In the genomic region with DNA sequence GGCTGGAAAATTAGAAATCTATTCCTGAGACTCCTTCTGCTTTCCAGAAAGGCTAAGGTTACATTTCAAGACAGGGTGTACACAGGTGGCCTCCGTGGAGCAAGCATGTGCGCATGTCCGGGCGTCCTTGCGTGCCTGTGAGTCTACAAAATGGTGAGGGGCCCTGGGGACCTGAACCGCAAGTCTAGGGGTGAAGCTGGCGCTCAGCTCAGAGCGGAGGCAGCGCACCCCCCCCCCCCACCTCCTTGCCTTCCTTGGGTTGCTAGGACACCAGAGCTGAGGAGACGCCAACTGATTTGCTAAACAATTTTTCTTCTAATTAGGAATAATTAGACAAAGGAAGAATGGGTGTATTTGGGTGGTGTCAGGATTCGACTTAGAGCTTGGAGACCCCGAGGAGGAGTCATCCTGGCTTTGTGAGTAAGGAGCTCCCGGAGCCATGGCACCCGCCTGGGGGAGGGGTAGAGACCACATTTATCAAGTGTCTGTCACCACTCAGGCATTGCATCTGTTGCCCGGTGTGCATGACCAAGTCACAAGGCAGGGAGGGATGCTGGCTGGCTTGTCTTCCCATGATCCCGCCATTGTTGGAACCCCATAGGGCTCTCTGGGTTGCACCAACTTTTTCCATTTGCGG, we compare ENCODE assay signal across 18 mouse cellular contexts. TPM values are rescaled to one million over a fixed set of nuclear protein-coding genes. Genes with fewer than 3 reads are reported as not detected.
A peak's percentile ranks its signal among the peaks of the same experiment; 100 is the strongest.
DNase-seq lines count a peak whose midpoint lies in the region; ATAC-seq and TF ChIP-seq lines count a peak whose summit lies in the region.
"Had no signal": no experiment of that assay in that cellular context is flagged by ENCODE, and none has a peak within 500 bp of the region (broad histone marks: within the 10 kb centered on the region; RNA-seq: fewer than 3 reads in every experiment).

No protein-coding gene starts in this region.

- ATAC-seq in forebrain, embryonic 15.5 days (replicated peaks): 0 out of 2 replicates have a peak, but pooled peaks have one; percentile 38
- no peak for ATAC-seq in forebrain, embryonic 13.5 days
- ATAC-seq in midbrain, postnatal 0 days (ENCODE audit: low FRiP score): no peak
- no peak for ATAC-seq in midbrain, embryonic 14.5 days (ENCODE audit: low FRiP score, low TSS enrichment)
- ATAC-seq in hindbrain, embryonic 15.5 days (ENCODE audit: low FRiP score, low read depth): peak; percentile 75
- ATAC-seq: lung, postnatal 0 days had no signal

- no peak overlapping the region for H3K9ac ChIP-seq in forebrain, embryonic 15.5 days (replicated peaks)
- H3K9ac ChIP-seq in forebrain, embryonic 13.5 days: no peak overlapping the region
- H3K9ac ChIP-seq in midbrain, postnatal 0 days (replicated peaks; ENCODE audit: low read length, poor library complexity, severe bottlenecking): no peak overlapping the region
- H3K9ac ChIP-seq in midbrain, embryonic 14.5 days (replicated peaks; ENCODE audit: low read length): no peak overlapping the region
- H3K9ac ChIP-seq in hindbrain, embryonic 15.5 days: no peak overlapping the region

- DNase-seq in midbrain, postnatal 0 days (ENCODE audit: low spot score): peak; percentile 50
- DNase-seq in midbrain, embryonic 14.5 days: no peak
- no peak for DNase-seq in urinary bladder, postnatal 36 days (ENCODE audit: low spot score in 2 of 2)
- DNase-seq in frontal cortex, postnatal 25 days (ENCODE audit: low spot score in 2 of 2): no peak
- DNase-seq: adrenal gland, postnatal 10 days; cerebellum, postnatal 25 days; kidney, adult 2 months; layer of hippocampus, adult 9-11 months had no signal

- no peak overlapping the region for H3K4me2 ChIP-seq in forebrain, embryonic 15.5 days (replicated peaks)
- H3K4me2 ChIP-seq in forebrain, embryonic 13.5 days: no peak overlapping the region
- H3K4me2 ChIP-seq in midbrain, postnatal 0 days (ENCODE audit: low read depth, low read length, poor library complexity, severe bottlenecking): no peak overlapping the region
- no peak overlapping the region for H3K4me2 ChIP-seq in midbrain, embryonic 14.5 days (ENCODE audit: low read length)
- peak overlapping the region; percentile 43 for H3K4me2 ChIP-seq in hindbrain, embryonic 15.5 days
- H3K4me2 ChIP-seq: liver, embryonic 11.5 days had no signal

- H3K9me3 ChIP-seq in forebrain, embryonic 15.5 days: no peaks in the 10 kb centered on the region
- no peaks in the 10 kb centered on the region for H3K9me3 ChIP-seq in forebrain, embryonic 13.5 days (replicated peaks)
- no peaks in the 10 kb centered on the region for H3K9me3 ChIP-seq in midbrain, postnatal 0 days (ENCODE audit: low read length)
- H3K9me3 ChIP-seq in midbrain, embryonic 14.5 days (ENCODE audit: control insufficient read depth, low read length): no peaks in the 10 kb centered on the region
- no peaks in the 10 kb centered on the region for H3K9me3 ChIP-seq in hindbrain, embryonic 15.5 days
- H3K9me3 ChIP-seq: midbrain, embryonic 10.5 days had no signal

- H3K36me3 ChIP-seq in forebrain, embryonic 15.5 days: no peaks in the 10 kb centered on the region
- H3K36me3 ChIP-seq in forebrain, embryonic 13.5 days (ENCODE audit: poor library complexity, severe bottlenecking): no peaks in the 10 kb centered on the region
- H3K36me3 ChIP-seq in midbrain, postnatal 0 days (ENCODE audit: insufficient read depth, low read length): no peaks in the 10 kb centered on the region
- no peaks in the 10 kb centered on the region for H3K36me3 ChIP-seq in midbrain, embryonic 14.5 days (ENCODE audit: control insufficient read depth, insufficient read depth, low read length)
- H3K36me3 ChIP-seq in hindbrain, embryonic 15.5 days: no peaks in the 10 kb centered on the region
- H3K36me3 ChIP-seq: G1E; midbrain, embryonic 10.5 days had no signal

- peaks cover 6% of the 10 kb centered on the region for H3K4me1 ChIP-seq in forebrain, embryonic 15.5 days
- H3K4me1 ChIP-seq in forebrain, embryonic 13.5 days: peaks cover 5% of the 10 kb centered on the region; the same call in 1 of the 2 replicates
- H3K4me1 ChIP-seq in midbrain, postnatal 0 days (ENCODE audit: insufficient read depth, low read length): no peaks in the 10 kb centered on the region
- no peaks in the 10 kb centered on the region for H3K4me1 ChIP-seq in midbrain, embryonic 14.5 days (ENCODE audit: control insufficient read depth, insufficient read depth, low read length)
- H3K4me1 ChIP-seq in hindbrain, embryonic 15.5 days (replicated peaks): peaks cover 13% of the 10 kb centered on the region

- no peak overlapping the region for H3K27ac ChIP-seq in forebrain, embryonic 15.5 days (replicated peaks)
- H3K27ac ChIP-seq in forebrain, embryonic 13.5 days: no peak overlapping the region
- no peak overlapping the region for H3K27ac ChIP-seq in midbrain, postnatal 0 days (ENCODE audit: low read depth, low read length)
- H3K27ac ChIP-seq in midbrain, embryonic 14.5 days (replicated peaks; ENCODE audit: low read depth, low read length): no peak overlapping the region
- no peak overlapping the region; the same call in 1 of the 2 replicates for H3K27ac ChIP-seq in hindbrain, embryonic 15.5 days (replicated peaks)
- H3K27ac ChIP-seq: midbrain, embryonic 10.5 days had no signal

- 58% methylated on average over 17 of the region's 17 CpGs for WGBS in forebrain, embryonic 15.5 days
- 66% methylated on average over 17 of the region's 17 CpGs for WGBS in forebrain, embryonic 13.5 days
- WGBS in midbrain, postnatal 0 days: 74% methylated on average over 17 of the region's 17 CpGs
- WGBS in midbrain, embryonic 14.5 days: 79% methylated on average over 17 of the region's 17 CpGs
- WGBS in hindbrain, embryonic 15.5 days: 40% methylated on average over 17 of the region's 17 CpGs

- TF ChIP-seq CTCF in midbrain, postnatal 0 days (IDR thresholded peaks at IDR 0.05): no peak

- H3K4me3 ChIP-seq in forebrain, embryonic 15.5 days: no peak overlapping the region
- no peak overlapping the region for H3K4me3 ChIP-seq in forebrain, embryonic 13.5 days
- H3K4me3 ChIP-seq in midbrain, postnatal 0 days (ENCODE audit: low read depth, low read length): no peak overlapping the region
- no peak overlapping the region for H3K4me3 ChIP-seq in midbrain, embryonic 14.5 days (replicated peaks; ENCODE audit: low read depth, low read length)
- H3K4me3 ChIP-seq in hindbrain, embryonic 15.5 days: no peak overlapping the region
- H3K4me3 ChIP-seq: midbrain, embryonic 10.5 days had no signal

- H3K27me3 ChIP-seq in forebrain, embryonic 15.5 days: no peaks in the 10 kb centered on the region
- H3K27me3 ChIP-seq in forebrain, embryonic 13.5 days: no peaks in the 10 kb centered on the region
- H3K27me3 ChIP-seq in midbrain, postnatal 0 days (ENCODE audit: insufficient read depth, low read length): no peaks in the 10 kb centered on the region
- H3K27me3 ChIP-seq in midbrain, embryonic 14.5 days (ENCODE audit: control insufficient read depth, insufficient read depth, low read length): no peaks in the 10 kb centered on the region
- H3K27me3 ChIP-seq in hindbrain, embryonic 15.5 days: no peaks in the 10 kb centered on the region

RNA-seq across cellular contexts. Expression of gene Gjb5, which starts 17.7 kb away (rescaled TPM):
- polyA plus RNA-seq in forebrain, embryonic 15.5 days (2015; fragmentation: Nextera tagmentation; extraction: Ambion mirVana): 0.14 TPM in 1 of 2 replicates, not detected in the other
- 0.10 TPM in 1 of 2 replicates, not detected in the other for polyA plus RNA-seq in forebrain, embryonic 13.5 days (2015; fragmentation: Nextera tagmentation; extraction: Ambion mirVana)
- 0.33 and 0.49 TPM in 2 replicates for total RNA-seq in midbrain, postnatal 0 days (2014; rRNA removed)
- 0.18 and 0.35 TPM in 2 replicates for polyA plus RNA-seq in midbrain, postnatal 0 days (2015; fragmentation: Nextera tagmentation; extraction: Ambion mirVana)
- polyA plus RNA-seq in midbrain, embryonic 14.5 days (2014; fragmentation: Nextera tagmentation; extraction: Ambion mirVana): not detected in 2 replicates
- polyA plus RNA-seq in hindbrain, embryonic 15.5 days (2015; fragmentation: Nextera tagmentation; extraction: Ambion mirVana): 0.12 and 0.24 TPM in 2 replicates
- total RNA-seq: gastrocnemius, adult 18-20 months; left cerebral cortex, postnatal 25 days had no signal
- polyA plus RNA-seq: G1E had no signal

RNA-seq across cellular contexts. Expression of gene Gjb4, which starts 21.8 kb away (rescaled TPM):
- polyA plus RNA-seq in forebrain, embryonic 15.5 days (2015; fragmentation: Nextera tagmentation; extraction: Ambion mirVana): 0.17 TPM in 1 of 2 replicates, not detected in the other
- polyA plus RNA-seq in forebrain, embryonic 13.5 days (2015; fragmentation: Nextera tagmentation; extraction: Ambion mirVana): not detected in 2 replicates
- not detected in 2 replicates for total RNA-seq in midbrain, postnatal 0 days (2014; rRNA removed)
- not detected in 2 replicates for polyA plus RNA-seq in midbrain, postnatal 0 days (2015; fragmentation: Nextera tagmentation; extraction: Ambion mirVana)
- polyA plus RNA-seq in midbrain, embryonic 14.5 days (2014; fragmentation: Nextera tagmentation; extraction: Ambion mirVana): not detected in 2 replicates
- not detected in 2 replicates for polyA plus RNA-seq in hindbrain, embryonic 15.5 days (2015; fragmentation: Nextera tagmentation; extraction: Ambion mirVana)
- total RNA-seq: adrenal gland, postnatal 10 days; gastrocnemius, adult 18-20 months; heart, postnatal 25 days; left cerebral cortex, postnatal 25 days had no signal
- polyA plus RNA-seq: G1E; liver, embryonic 11.5 days had no signal

RNA-seq across cellular contexts. Expression of gene Gjb3, which starts 45.0 kb away (rescaled TPM):
- not detected in 2 replicates for polyA plus RNA-seq in forebrain, embryonic 15.5 days (2015; fragmentation: Nextera tagmentation; extraction: Ambion mirVana)
- 0.10 TPM in 1 of 2 replicates, not detected in the other for polyA plus RNA-seq in forebrain, embryonic 13.5 days (2015; fragmentation: Nextera tagmentation; extraction: Ambion mirVana)
- total RNA-seq in midbrain, postnatal 0 days (2014; rRNA removed): 1.0 and 1.8 TPM in 2 replicates
- polyA plus RNA-seq in midbrain, postnatal 0 days (2015; fragmentation: Nextera tagmentation; extraction: Ambion mirVana): 0.83 and 0.85 TPM in 2 replicates
- 0.18 and 0.38 TPM in 2 replicates for polyA plus RNA-seq in midbrain, embryonic 14.5 days (2014; fragmentation: Nextera tagmentation; extraction: Ambion mirVana)
- 0.14 and 0.18 TPM in 2 replicates for polyA plus RNA-seq in hindbrain, embryonic 15.5 days (2015; fragmentation: Nextera tagmentation; extraction: Ambion mirVana)
- total RNA-seq: G1E; gastrocnemius, adult 18-20 months had no signal
- polyA plus RNA-seq: G1E had no signal

Comparison
In these comparisons a context has a peak if more than half of its experiments do, and no peak if none do; other contexts are left out.
1. ATAC-seq: peak in forebrain, embryonic 15.5 days (single experiment) and hindbrain, embryonic 15.5 days (single experiment); none in forebrain, embryonic 13.5 days (single experiment), midbrain, postnatal 0 days (single experiment) and midbrain, embryonic 14.5 days (single experiment).